Mouse (Mus musculus): ENCODE measurements around the gene Tmem44.

Tmem44 gene

GRCm38 (mm10) chr16:30552621-30553338 lies 2.1 kb upstream of the Tmem44 start:
- peak; percentile 53 for DNase-seq (ENCODE audit: low spot score)

GRCm38 (mm10) chr16:30549966-30550747 lies 485 bp downstream of the Tmem44 start:
- peak; percentile 53 for DNase-seq (ENCODE audit: low spot score)

- DNase-seq (ENCODE audit: low spot score): no peak
These were observed 1.1 kb downstream of the Tmem44 start for GRCm38 (mm10) chr16:30549516-30549915.

GRCm38 (mm10) chr16:30548291-30548690 lies 2.4 kb downstream of the Tmem44 start:
- no peak for DNase-seq (ENCODE audit: low spot score)

- no peak for DNase-seq (ENCODE audit: low spot score)
These were observed 5.9 kb downstream of the Tmem44 start for GRCm38 (mm10) chr16:30544693-30545092.

- no peak for DNase-seq (ENCODE audit: low spot score)
These were observed 7.3 kb downstream of the Tmem44 start for GRCm38 (mm10) chr16:30543386-30543785.

- no peak for DNase-seq (ENCODE audit: low spot score)
These were observed 7.8 kb downstream of the Tmem44 start for GRCm38 (mm10) chr16:30542826-30543225.

- DNase-seq (ENCODE audit: low spot score): no peak
These were observed 10.3 kb downstream of the Tmem44 start for GRCm38 (mm10) chr16:30540107-30541001.

- DNase-seq (ENCODE audit: low spot score): no peak
These were observed 11.2 kb downstream of the Tmem44 start for GRCm38 (mm10) chr16:30539433-30539832.

- DNase-seq (ENCODE audit: low spot score): no peak
These were observed 15.6 kb downstream of the Tmem44 start for GRCm38 (mm10) chr16:30535075-30535474.

- DNase-seq (ENCODE audit: low spot score): no peak
These were observed 17.1 kb downstream of the Tmem44 start for GRCm38 (mm10) chr16:30533592-30533991.

- no peak for DNase-seq (ENCODE audit: low spot score)
These were observed 17.7 kb downstream of the Tmem44 start for GRCm38 (mm10) chr16:30532929-30533328.

- no peak for DNase-seq (ENCODE audit: low spot score)
These were observed 18.8 kb downstream of the Tmem44 start for GRCm38 (mm10) chr16:30531761-30532406.

- no peak for DNase-seq (ENCODE audit: low spot score)
These were observed 19.8 kb downstream of the Tmem44 start for GRCm38 (mm10) chr16:30530815-30531214.

- no peak for DNase-seq (ENCODE audit: low spot score)
These were observed 22.3 kb downstream of the Tmem44 start for GRCm38 (mm10) chr16:30528386-30528785.

GRCm38 (mm10) chr16:30527889-30528288 lies 22.8 kb downstream of the Tmem44 start:
- DNase-seq (ENCODE audit: low spot score): no peak

- DNase-seq (ENCODE audit: low spot score): no peak
These were observed 24.9 kb downstream of the Tmem44 start for GRCm38 (mm10) chr16:30525756-30526155.

GRCm38 (mm10) chr16:30524481-30524880 lies 26.2 kb downstream of the Tmem44 start:
- DNase-seq (ENCODE audit: low spot score): no peak

- no peak for DNase-seq (ENCODE audit: low spot score)
These were observed 28.2 kb downstream of the Tmem44 start for GRCm38 (mm10) chr16:30522253-30522940.

- DNase-seq (ENCODE audit: low spot score): no peak
These were observed 29.5 kb downstream of the Tmem44 start for GRCm38 (mm10) chr16:30521147-30521546.

GRCm38 (mm10) chr16:30520361-30520823 lies 30.2 kb downstream of the Tmem44 start:
- DNase-seq (ENCODE audit: low spot score): peak; percentile 52

Measured in left cerebral cortex, adult 11 months (tissue).